Mouse (Mus musculus) frontal cortex, adult 2 months (tissue): ENCODE results near the gene Gprc6a. TPM values are rescaled to one million over a fixed set of nuclear protein-coding genes. Genes with fewer than 3 reads are reported as not detected.

Source experiments
- DNase-seq, 2 experiments: peaks; one replicate each; pipeline ENCODE4 v3.0.0; 2022; ENCODE audit warnings: low spot score in 1 of 2; ENCODE audit errors: extremely low spot score in 1 of 2
- polyA plus RNA-seq: library from polyadenylated mRNA; depleted of rRNA; stranded (reverse); fragments of >200 nt; gene quantifications from 2 replicates; pipeline ENCODE4 v1.2.3, GENCODE M21; 2012; rRNA removed

Gene Gprc6a
- polyA plus RNA-seq, 1 experiment, result not detected

DNA sequence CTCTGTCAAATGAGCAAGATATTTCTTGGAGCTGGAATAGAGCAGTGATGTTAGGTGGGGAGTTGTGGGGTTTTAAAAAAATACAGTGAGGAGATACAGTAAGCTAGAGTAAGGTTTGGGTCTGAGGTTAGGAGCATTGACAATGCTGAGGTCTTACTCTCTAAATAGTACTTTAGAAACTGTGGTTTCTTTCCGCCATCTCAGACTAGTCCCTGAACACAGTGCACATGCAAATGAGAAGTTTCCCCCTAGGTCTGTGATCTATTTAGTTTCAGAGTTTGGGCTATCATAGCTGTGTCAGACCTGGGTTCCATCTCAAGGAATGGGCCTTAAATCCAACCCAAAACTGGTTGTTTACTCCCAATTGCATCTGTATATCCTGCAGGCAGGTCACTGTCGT, 39.7 kb downstream of the Gprc6a start:
- no peak for DNase-seq

- no peak for DNase-seq
These were observed 41.1 kb downstream of the Gprc6a start, which contains the start of gene Fam162b for GRCm38 (mm10) chr10:51590139-51590574. Gene Fam162b (minus strand): TSS chr10:51590517.

GRCm38 (mm10) chr10:51584919-51585318, 46.3 kb downstream of the Gprc6a start:
- DNase-seq, result no peak

DNA sequence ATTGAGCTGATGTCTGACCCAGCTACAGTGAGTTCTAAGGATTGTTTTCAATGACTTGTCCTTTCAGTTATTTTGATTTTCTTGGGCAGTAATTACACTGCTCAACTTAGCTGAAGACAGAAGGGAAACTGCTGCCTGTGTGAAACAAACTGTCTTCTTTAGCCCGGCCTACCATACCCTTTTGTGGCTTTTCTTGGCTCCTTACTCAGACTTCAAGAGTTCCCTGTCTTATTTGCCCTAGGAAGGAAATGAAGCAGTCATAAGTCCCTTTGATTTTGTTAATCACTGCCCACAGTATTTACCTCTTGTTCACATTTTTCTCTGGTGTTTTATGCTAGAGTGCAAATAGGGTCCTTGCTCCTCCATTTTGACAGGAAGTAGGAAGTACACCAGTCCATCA, 46.9 kb downstream of the Gprc6a start:
- DNase-seq, result no peak

- DNase-seq, result no peak
These were observed 59.9 kb downstream of the Gprc6a start for GRCm38 (mm10) chr10:51571225-51571996.

Other genes with a start within 250 kb of the Gprc6a start
- 0.24 and 0.27 TPM in 2 replicates for gene Gm49339, start 150.8 kb downstream of the Gprc6a start, polyA plus RNA-seq
- 0.06 and 0.08 TPM in 2 replicates for gene Lilr4b, start 150.8 kb downstream of the Gprc6a start, polyA plus RNA-seq
- 0.65 and 0.98 TPM in 2 replicates for gene Lilrb4a, start 140.5 kb downstream of the Gprc6a start, polyA plus RNA-seq
- not detected in 2 replicates for gene Fam162b, start 40.9 kb downstream of the Gprc6a start, polyA plus RNA-seq
- not detected in 2 replicates for gene Rfx6, start 46.3 kb upstream of the Gprc6a start, polyA plus RNA-seq